Mouse (Mus musculus) CH12.LX (cell line): ENCODE results near the gene Cabp1. TPM values are rescaled to one million over a fixed set of nuclear protein-coding genes. Genes with fewer than 3 reads are reported as not detected.

Experiments used
- DNase-seq: peaks from one replicate; pipeline ENCODE4 v3.0.0-alpha.2; 2013; ENCODE audit errors: extremely low read depth
- H3K27ac ChIP-seq: 2 replicates; pipeline ENCODE4 v1.5.1; 2012; ENCODE audit warnings: low read depth, mild to moderate bottlenecking, control low read depth, moderate library complexity; ENCODE audit not compliant: insufficient read depth
- H3K27me3 ChIP-seq: replicated peaks from 2 replicates; pipeline ENCODE3; 2012; ENCODE audit warnings: inconsistent platforms
- H3K36me3 ChIP-seq, 2 experiments: replicated peaks in 1 of 2; 2 replicates each; pipeline versions ENCODE3 to v1.6.1; 2012; ENCODE audit warnings: inconsistent platforms in 1 of 2, low read length in 1 of 2, mild to moderate bottlenecking in 1 of 2, mixed read lengths in 1 of 2, moderate library complexity in 1 of 2; ENCODE audit not compliant: control insufficient read depth in 1 of 2, insufficient read depth in 1 of 2
- H3K4me1 ChIP-seq, 2 experiments: 2 replicates each; pipeline ENCODE4 v1.6.1; 2012; ENCODE audit warnings: inconsistent platforms in 1 of 2, moderate library complexity in 1 of 2; ENCODE audit not compliant: insufficient read depth in 2 of 2, control insufficient read depth in 1 of 2
- H3K4me2 ChIP-seq: 2 replicates; pipeline ENCODE4 v1.6.1; 2012; ENCODE audit warnings: low read depth, mild to moderate bottlenecking, control low read depth; ENCODE audit not compliant: poor library complexity, insufficient read depth, severe bottlenecking
- H3K4me3 ChIP-seq, 3 experiments: fragments of 150-350 bp in 1 of 3; sonication (generic) in 1 of 3; replicated peaks in 1 of 3; 2 replicates each; pipeline versions ENCODE3 to v1.5.1; 2011 to 2012; ENCODE audit warnings: low read depth in 2 of 3, low read length in 2 of 3, mild to moderate bottlenecking in 2 of 3, moderate library complexity in 2 of 3, control low read depth in 1 of 3, improper control_type of control experiment in 1 of 3, inconsistent platforms in 1 of 3, mixed read lengths in 1 of 3; ENCODE audit not compliant: poor library complexity in 1 of 3
- H3K79me2 ChIP-seq: replicated peaks from 2 replicates; pipeline ENCODE4 v1.6.1; 2012; ENCODE audit warnings: mild to moderate bottlenecking, moderate library complexity; ENCODE audit not compliant: control insufficient read depth, poor library complexity, insufficient read depth, severe bottlenecking; ENCODE audit errors: extremely low read depth
- H3K9ac ChIP-seq: 2 replicates; pipeline ENCODE4 v1.6.1; 2012; ENCODE audit warnings: low read depth, mild to moderate bottlenecking, control low read depth, moderate library complexity; ENCODE audit not compliant: insufficient read depth
- H3K9me3 ChIP-seq: replicated peaks from 2 replicates; pipeline ENCODE3; 2012; ENCODE audit warnings: low read length, inconsistent platforms, mixed read lengths
- BHLHE40 ChIP-seq: IDR thresholded peaks from 2 replicates; pipeline ENCODE4 v1.6.1; 2011; ENCODE audit warnings: mild to moderate bottlenecking, low read depth, low read length, improper control_type of control experiment
- CHD1 ChIP-seq: IDR thresholded peaks from 2 replicates; pipeline ENCODE4 v1.6.1; 2012; ENCODE audit warnings: low read depth, low read length, improper control_type of control experiment, inconsistent platforms
- CHD2 ChIP-seq: IDR thresholded peaks from 2 replicates; pipeline ENCODE4 v1.6.1; 2011; ENCODE audit warnings: low read length, improper control_type of control experiment
- CTCF ChIP-seq, 2 experiments: IDR thresholded peaks in 1 of 2; conservative IDR thresholded peaks in 1 of 2; 2 replicates each; pipeline ENCODE4 v1.5.1; 2011 to 2012; ENCODE audit warnings: low read depth in 2 of 2, low read length in 2 of 2, improper control_type of control experiment in 1 of 2, inconsistent platforms in 1 of 2, mild to moderate bottlenecking in 1 of 2, moderate library complexity in 1 of 2
- E2F4 ChIP-seq: IDR thresholded peaks from 2 replicates; pipeline ENCODE4 v1.6.1; 2011; ENCODE audit warnings: low read depth, low read length, improper control_type of control experiment; ENCODE audit not compliant: insufficient replicate concordance
- ELF1 ChIP-seq: IDR thresholded peaks from 2 replicates; pipeline ENCODE4 v1.6.1; 2014; ENCODE audit warnings: low read depth, mild to moderate bottlenecking, inconsistent platforms, low read length, improper control_type of control experiment
- JUN ChIP-seq: IDR thresholded peaks from 2 replicates; pipeline ENCODE4 v1.6.1; 2011; ENCODE audit warnings: low read depth, mild to moderate bottlenecking, low read length, improper control_type of control experiment, moderate library complexity; ENCODE audit not compliant: insufficient read depth
- JUND ChIP-seq: conservative IDR thresholded peaks from 2 replicates; pipeline ENCODE4 v1.6.1; 2011; ENCODE audit warnings: low read depth, low read length, improper control_type of control experiment
- KAT2A ChIP-seq: IDR thresholded peaks from 2 replicates; pipeline ENCODE4 v1.6.1; 2012; ENCODE audit warnings: low read length, improper control_type of control experiment, inconsistent platforms; ENCODE audit not compliant: insufficient replicate concordance
- MAFK ChIP-seq: IDR thresholded peaks from 2 replicates; pipeline ENCODE4 v1.6.1; 2011; ENCODE audit warnings: low read length, improper control_type of control experiment; ENCODE audit not compliant: insufficient replicate concordance
- MEF2A ChIP-seq: IDR thresholded peaks from 2 replicates; pipeline ENCODE4 v1.6.1; 2014; ENCODE audit warnings: low read depth, mild to moderate bottlenecking, inconsistent platforms, low read length, improper control_type of control experiment, borderline replicate concordance
- RAD21 ChIP-seq: IDR thresholded peaks from 2 replicates; pipeline ENCODE4 v1.6.1; 2011; ENCODE audit warnings: low read depth, mild to moderate bottlenecking, low read length, improper control_type of control experiment, moderate library complexity
- SMC3 ChIP-seq: IDR thresholded peaks from 2 replicates; pipeline ENCODE4 v1.6.1; 2011; ENCODE audit warnings: low read depth, low read length, improper control_type of control experiment
- UBTF ChIP-seq: IDR thresholded peaks from 2 replicates; pipeline ENCODE4 v1.6.1; 2012; ENCODE audit warnings: low read depth, mild to moderate bottlenecking, inconsistent platforms, low read length, improper control_type of control experiment, moderate library complexity
- USF2 ChIP-seq: conservative IDR thresholded peaks from 2 replicates; pipeline ENCODE4 v1.6.1; 2011; ENCODE audit warnings: low read depth, low read length, improper control_type of control experiment
- ZC3H11A ChIP-seq: IDR thresholded peaks from 2 replicates; pipeline ENCODE4 v1.6.1; 2012; ENCODE audit warnings: low read depth, mild to moderate bottlenecking, inconsistent platforms, low read length, improper control_type of control experiment
- ZMIZ1 ChIP-seq: IDR thresholded peaks from 2 replicates; pipeline ENCODE4 v1.6.1; 2012; ENCODE audit warnings: low read depth, mild to moderate bottlenecking, inconsistent platforms, low read length, improper control_type of control experiment
- ZNF384 ChIP-seq: IDR thresholded peaks from 2 replicates; pipeline ENCODE4 v1.6.1; 2012; ENCODE audit warnings: low read depth, low read length, improper control_type of control experiment, inconsistent platforms
- dilution Hi-C: fragments of 300-500 bp; cut with MboI; formaldehyde crosslinking; loops from 2 replicates; pipeline ENCODE4 v1.14.3; 2020; ENCODE audit warnings: low sequenced_read_pairs; ENCODE audit not compliant: extremely low pct_unique_long_range_greater_than_20kb, extremely low pct_ligation_motif_present
- in situ Hi-C: fragments of 300-500 bp; cut with MboI; formaldehyde crosslinking; loops from 3 replicates; pipeline ENCODE4 v1.14.3; 2019; ENCODE audit warnings: low sequenced_read_pairs, low pct_ligation_motif_present, low pct_unique_long_range_greater_than_20kb, mixed read lengths
- polyA plus RNA-seq: library from polyadenylated mRNA; unstranded; fragments of >175 nt; gene quantifications from 2 replicates; pipeline ENCODE4 v1.2.1, GENCODE M21; 2012; ENCODE audit warnings: low read depth; ENCODE audit not compliant: insufficient read length
- total RNA-seq, 2 experiments: library from RNA; depleted of rRNA; stranded (reverse); fragments of 300-350 nt in 1 of 2; fragments of >200 nt in 1 of 2; gene quantifications; 2 replicates each; pipeline ENCODE4 v1.2.3; 2012 to 2014

Cabp1 gene
- total and polyA plus RNA-seq, 3 experiments, result 0.59 to 1.8 (median 1.7) TPM

GRCm38 (mm10) chr5:115212451-115212850, 18.3 kb upstream of the Cabp1 start:
- Histone ChIP-seq H3K27ac (no peak overlapping the region), H3K9me3 (no peaks in the 10 kb centered on the region), H3K4me1 (0 out of 4 replicates have a peak, but pooled peaks cover 0 to 2% of the 10 kb centered on the region in 2 experiments), H3K27me3 (peaks cover 3% of the 10 kb centered on the region), H3K36me3 (no peaks in the 10 kb centered on the region), H3K79me2 (no peaks in the 10 kb centered on the region), H3K4me2 (no peak overlapping the region), H3K9ac (no peak overlapping the region), H3K4me3 (no peak overlapping the region)
- dilution Hi-C loops, result no loop called here
- DNase-seq, result no peak
- TF ChIP-seq SMC3 (no peak), CHD2 (no peak)
- in situ Hi-C loops, result no loop called here

- in situ Hi-C loops, result no loop called here
- dilution Hi-C loops, result no loop called here
- TF ChIP-seq KAT2A (no peak), CTCF (conservative IDR thresholded peaks at IDR 0.05 in 1 of 2, IDR thresholded peaks at IDR 0.05 in 1 of 2; ENCODE audit: low read depth in 2 of 2, low read length in 2 of 2) (peak in 1 of 2 experiments; percentile 71; a peak in 2 of 4 replicates), BHLHE40 (no peak), MEF2A (no peak), SMC3 (peak; percentile 48), ZC3H11A (no peak), CHD1 (no peak), JUND (no peak), E2F4 (no peak), ZMIZ1 (no peak), JUN (no peak), ZNF384 (no peak), UBTF (no peak), ELF1 (no peak), RAD21 (peak; percentile 56), USF2 (no peak), MAFK (no peak)
- TF ChIP-seq, all 38 proteins: peak for 3
- no peak overlapping the region for H3K9ac ChIP-seq
- H3K4me1 ChIP-seq, result peaks cover 2 to 3% of the 10 kb centered on the region in 2 experiments; a peak in 1 of 4 replicates
- H3K27ac ChIP-seq, result no peak overlapping the region
- no peak overlapping the region for H3K4me3 ChIP-seq
- no peak overlapping the region for H3K4me2 ChIP-seq
- H3K79me2 ChIP-seq, result no peaks in the 10 kb centered on the region
- H3K36me3 ChIP-seq, result no peaks in the 10 kb centered on the region
- peaks cover 2% of the 10 kb centered on the region for H3K27me3 ChIP-seq
- H3K9me3 ChIP-seq, result no peaks in the 10 kb centered on the region
- peak; percentile 34 for DNase-seq
Observed at GRCm38 (mm10) chr5:115210380-115210779, 16.2 kb upstream of the Cabp1 start.
